Mouse (Mus musculus): ENCODE measurements at regions not wholly inside any gene's neighbourhood (a gene's known extent, or its start where the extent isn't known, plus 50 kb on each side); places are given as distances from the start of the nearest gene placed in this dataset.

DNA sequence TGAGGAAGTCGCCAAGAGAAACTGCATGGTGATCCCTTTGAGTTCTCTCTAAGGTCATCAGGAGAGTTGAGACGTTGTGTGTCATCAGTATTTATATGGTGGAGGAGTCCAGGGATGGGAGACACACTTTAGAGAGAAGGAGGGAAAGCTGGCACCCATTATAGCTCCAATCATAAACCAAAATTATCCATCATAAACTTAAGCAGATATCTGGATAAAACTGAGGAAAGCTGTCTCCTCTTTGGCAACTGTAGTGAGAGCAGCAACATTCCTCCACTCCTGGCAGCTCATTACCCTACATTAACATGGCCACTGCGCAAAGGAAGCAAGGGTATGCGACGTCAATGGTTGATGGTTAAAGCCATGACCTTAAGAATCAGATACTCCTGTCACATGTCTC lies 323.6 kb downstream of the Lmx1a start:
- H3K4me3 ChIP-seq (ENCODE audit: low read depth, low read length): no peak overlapping the region
- no peaks in the 10 kb centered on the region for H3K27me3 ChIP-seq (ENCODE audit: control insufficient read depth, insufficient read depth, low read length)
- no peak overlapping the region for H3K4me2 ChIP-seq (ENCODE audit: low read depth, low read length, severe bottlenecking)
- no peak overlapping the region for H3K9ac ChIP-seq (ENCODE audit: low read length)
- no peaks in the 10 kb centered on the region for H3K4me1 ChIP-seq (replicated peaks; ENCODE audit: control insufficient read depth, insufficient read depth, low read length)
- no peaks in the 10 kb centered on the region for H3K36me3 ChIP-seq (ENCODE audit: control insufficient read depth, insufficient read depth, low read length)
- WGBS: 86% methylated on average over 5 of the region's 5 CpGs
- DNase-seq (ENCODE audit: low spot score) (no peak), ATAC-seq (replicated peaks; ENCODE audit: low FRiP score) (no peak)
- H3K27ac ChIP-seq (ENCODE audit: low read depth, low read length): no peak overlapping the region
- H3K9me3 ChIP-seq (ENCODE audit: control insufficient read depth, low read length): no peaks in the 10 kb centered on the region

DNA sequence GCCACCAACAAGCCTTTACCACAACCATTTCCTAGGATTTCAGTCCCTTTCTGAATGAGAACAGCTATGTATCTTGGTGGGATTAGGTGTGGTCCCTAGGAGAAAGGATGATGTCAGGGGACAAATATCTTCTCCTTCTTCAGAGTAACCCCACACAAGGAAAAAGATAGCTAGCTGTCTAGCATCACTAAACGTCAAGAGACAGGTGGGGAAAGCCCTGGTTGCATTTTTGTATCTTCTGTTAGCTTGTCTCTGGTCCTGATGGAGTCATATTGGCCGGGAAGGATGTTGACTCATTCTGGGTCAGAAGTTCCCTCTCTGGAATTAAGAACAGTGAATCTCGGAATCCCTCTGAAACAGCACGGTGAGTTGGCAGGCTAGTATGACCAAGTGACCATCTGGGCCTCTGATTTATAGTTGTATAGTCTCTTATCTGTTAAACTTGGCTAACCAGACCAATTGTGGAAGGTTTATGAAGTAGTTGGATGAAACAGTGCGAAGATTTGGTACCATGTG lies 327.4 kb downstream of the Lmx1a start:
- DNase-seq (ENCODE audit: low spot score): no peak
- ATAC-seq (replicated peaks; ENCODE audit: low FRiP score): no peak
- WGBS: 82% methylated on average over 5 of the region's 5 CpGs

DNA sequence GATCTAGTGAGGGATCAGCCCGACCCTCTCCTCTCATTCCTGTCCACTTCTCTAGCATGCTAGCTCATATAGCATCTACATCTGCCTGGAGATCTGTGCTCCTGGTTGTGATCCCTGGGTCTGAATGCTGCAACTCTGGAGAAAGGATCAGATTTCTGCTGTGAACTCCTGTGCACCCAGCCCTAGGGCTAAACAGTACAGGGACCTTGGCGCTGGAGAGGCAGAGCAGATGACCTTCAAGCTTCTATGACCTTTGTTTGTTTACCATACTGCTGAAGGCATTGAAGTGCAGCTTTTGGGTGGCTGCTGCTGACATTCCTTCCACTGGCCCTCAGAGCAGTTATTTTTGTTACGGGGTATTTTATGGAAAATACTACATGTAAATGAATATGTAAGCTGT lies 337.4 kb downstream of the Lmx1a start:
- H3K27me3 ChIP-seq (ENCODE audit: control insufficient read depth, insufficient read depth, low read length): no peaks in the 10 kb centered on the region
- no peaks in the 10 kb centered on the region for H3K36me3 ChIP-seq (ENCODE audit: control insufficient read depth, insufficient read depth, low read length)
- H3K4me3 ChIP-seq (ENCODE audit: low read depth, low read length): no peak overlapping the region
- no peaks in the 10 kb centered on the region for H3K4me1 ChIP-seq (replicated peaks; ENCODE audit: control insufficient read depth, insufficient read depth, low read length)
- H3K9ac ChIP-seq (ENCODE audit: low read length): no peak overlapping the region
- ATAC-seq (replicated peaks; ENCODE audit: low FRiP score) (no peak), DNase-seq (ENCODE audit: low spot score) (no peak)
- H3K4me2 ChIP-seq (ENCODE audit: low read depth, low read length, severe bottlenecking): no peak overlapping the region
- no peaks in the 10 kb centered on the region for H3K9me3 ChIP-seq (ENCODE audit: control insufficient read depth, low read length)
- H3K27ac ChIP-seq (ENCODE audit: low read depth, low read length): no peak overlapping the region
- WGBS: 75% methylated on average over 3 of the region's 3 CpGs

More for the DNA sequence above, 327.4 kb downstream of the Lmx1a start:
- Histone ChIP-seq H3K27ac (ENCODE audit: low read depth, low read length) (no peak overlapping the region), H3K9ac (ENCODE audit: low read length) (no peak overlapping the region), H3K9me3 (ENCODE audit: control insufficient read depth, low read length) (no peaks in the 10 kb centered on the region), H3K27me3 (ENCODE audit: control insufficient read depth, insufficient read depth, low read length) (no peaks in the 10 kb centered on the region), H3K4me3 (ENCODE audit: low read depth, low read length) (no peak overlapping the region), H3K4me2 (ENCODE audit: low read depth, low read length, severe bottlenecking) (no peak overlapping the region), H3K36me3 (ENCODE audit: control insufficient read depth, insufficient read depth, low read length) (no peaks in the 10 kb centered on the region), H3K4me1 (replicated peaks; ENCODE audit: control insufficient read depth, insufficient read depth, low read length) (no peaks in the 10 kb centered on the region)

DNA sequence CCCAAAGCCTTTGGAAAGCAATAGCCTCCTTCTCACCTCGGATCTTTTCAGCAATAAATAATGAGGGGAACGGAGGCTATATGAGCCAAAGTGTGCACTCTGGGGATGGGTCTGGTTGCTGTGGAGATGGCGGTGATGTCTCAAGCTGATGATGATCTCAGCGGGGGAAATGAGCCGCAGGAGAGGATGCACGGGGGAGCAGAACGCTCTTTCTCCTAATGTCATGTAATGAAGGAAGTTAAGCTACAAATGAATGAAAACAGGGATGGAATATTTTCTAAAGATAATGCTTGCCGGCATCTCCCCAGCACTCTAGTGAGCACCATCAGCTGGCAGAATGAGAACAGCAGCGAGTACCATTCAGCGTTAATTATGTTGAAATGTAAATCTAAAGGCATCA lies 355.7 kb downstream of the Lmx1a start:
- Histone ChIP-seq H3K9ac (ENCODE audit: low read length) (no peak overlapping the region), H3K27me3 (ENCODE audit: control insufficient read depth, insufficient read depth, low read length) (no peaks in the 10 kb centered on the region), H3K4me2 (ENCODE audit: low read depth, low read length, severe bottlenecking) (no peak overlapping the region), H3K36me3 (ENCODE audit: control insufficient read depth, insufficient read depth, low read length) (no peaks in the 10 kb centered on the region), H3K9me3 (ENCODE audit: control insufficient read depth, low read length) (no peaks in the 10 kb centered on the region), H3K4me3 (ENCODE audit: low read depth, low read length) (no peak overlapping the region), H3K27ac (ENCODE audit: low read depth, low read length) (no peak overlapping the region), H3K4me1 (replicated peaks; ENCODE audit: control insufficient read depth, insufficient read depth, low read length) (peaks cover 6% of the 10 kb centered on the region; the same call in 1 of the 2 replicates)
- WGBS: 71% methylated on average over 10 of the region's 10 CpGs
- DNase-seq (ENCODE audit: low spot score) (no peak), ATAC-seq (replicated peaks; ENCODE audit: low FRiP score) (no peak)

GRCm38 (mm10) chr1:168046347-168046746 lies 357.3 kb downstream of the Lmx1a start:
- Histone ChIP-seq H3K27me3 (ENCODE audit: control insufficient read depth, insufficient read depth, low read length) (no peaks in the 10 kb centered on the region), H3K36me3 (ENCODE audit: control insufficient read depth, insufficient read depth, low read length) (no peaks in the 10 kb centered on the region), H3K9me3 (ENCODE audit: control insufficient read depth, low read length) (no peaks in the 10 kb centered on the region), H3K4me3 (ENCODE audit: low read depth, low read length) (no peak overlapping the region), H3K4me2 (ENCODE audit: low read depth, low read length, severe bottlenecking) (no peak overlapping the region), H3K4me1 (replicated peaks; ENCODE audit: control insufficient read depth, insufficient read depth, low read length) (peaks cover 6% of the 10 kb centered on the region; the same call in 1 of the 2 replicates), H3K27ac (ENCODE audit: low read depth, low read length) (no peak overlapping the region), H3K9ac (ENCODE audit: low read length) (no peak overlapping the region)
- DNase-seq (ENCODE audit: low spot score) (peak; percentile 52), ATAC-seq (replicated peaks; ENCODE audit: low FRiP score) (peak; percentile 77)
- WGBS: 53% methylated on average over 7 of the region's 7 CpGs

DNA sequence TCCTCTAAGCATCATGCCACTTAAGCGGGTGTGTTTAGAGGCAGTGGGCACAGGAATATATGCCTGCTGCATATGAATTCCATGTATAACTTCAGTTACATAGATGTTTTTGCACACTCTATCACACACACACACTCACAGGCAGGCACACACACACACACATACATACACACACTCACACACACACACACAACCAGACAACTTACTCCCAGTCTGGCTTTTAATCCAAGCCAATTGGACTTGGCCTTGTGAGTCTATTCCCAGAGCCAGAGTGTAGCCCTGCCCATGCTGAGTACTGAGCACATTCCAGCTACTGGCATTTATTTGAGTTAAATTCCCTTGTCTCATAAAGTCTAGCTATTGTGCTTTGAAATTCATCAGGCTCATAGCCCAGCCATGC lies 357.7 kb downstream of the Lmx1a start:
- peaks cover 6% of the 10 kb centered on the region; the same call in 1 of the 2 replicates for H3K4me1 ChIP-seq (replicated peaks; ENCODE audit: control insufficient read depth, insufficient read depth, low read length)
- H3K4me2 ChIP-seq (ENCODE audit: low read depth, low read length, severe bottlenecking): no peak overlapping the region
- ATAC-seq (replicated peaks; ENCODE audit: low FRiP score) (peak; percentile 52), DNase-seq (ENCODE audit: low spot score) (no peak)
- no peaks in the 10 kb centered on the region for H3K36me3 ChIP-seq (ENCODE audit: control insufficient read depth, insufficient read depth, low read length)
- H3K27me3 ChIP-seq (ENCODE audit: control insufficient read depth, insufficient read depth, low read length): no peaks in the 10 kb centered on the region
- H3K4me3 ChIP-seq (ENCODE audit: low read depth, low read length): no peak overlapping the region
- WGBS: 74% methylated on average over 1 of the region's 1 CpGs
- H3K9me3 ChIP-seq (ENCODE audit: control insufficient read depth, low read length): no peaks in the 10 kb centered on the region
- no peak overlapping the region for H3K27ac ChIP-seq (ENCODE audit: low read depth, low read length)
- no peak overlapping the region for H3K9ac ChIP-seq (ENCODE audit: low read length)

- ATAC-seq (replicated peaks; ENCODE audit: low FRiP score) (no peak), DNase-seq (ENCODE audit: low spot score) (no peak)
- no peaks in the 10 kb centered on the region for H3K27me3 ChIP-seq (ENCODE audit: control insufficient read depth, insufficient read depth, low read length)
- H3K27ac ChIP-seq (ENCODE audit: low read depth, low read length): no peak overlapping the region
- no peak overlapping the region for H3K4me3 ChIP-seq (ENCODE audit: low read depth, low read length)
- H3K36me3 ChIP-seq (ENCODE audit: control insufficient read depth, insufficient read depth, low read length): no peaks in the 10 kb centered on the region
- peaks cover 6% of the 10 kb centered on the region; the same call in 1 of the 2 replicates for H3K4me1 ChIP-seq (replicated peaks; ENCODE audit: control insufficient read depth, insufficient read depth, low read length)
- no peak overlapping the region for H3K4me2 ChIP-seq (ENCODE audit: low read depth, low read length, severe bottlenecking)
- 90% methylated on average over 3 of the region's 3 CpGs for WGBS
- no peaks in the 10 kb centered on the region for H3K9me3 ChIP-seq (ENCODE audit: control insufficient read depth, low read length)
- H3K9ac ChIP-seq (ENCODE audit: low read length): no peak overlapping the region
Observed at GRCm38 (mm10) chr1:168049965-168050364, 360.9 kb downstream of the Lmx1a start.

DNA sequence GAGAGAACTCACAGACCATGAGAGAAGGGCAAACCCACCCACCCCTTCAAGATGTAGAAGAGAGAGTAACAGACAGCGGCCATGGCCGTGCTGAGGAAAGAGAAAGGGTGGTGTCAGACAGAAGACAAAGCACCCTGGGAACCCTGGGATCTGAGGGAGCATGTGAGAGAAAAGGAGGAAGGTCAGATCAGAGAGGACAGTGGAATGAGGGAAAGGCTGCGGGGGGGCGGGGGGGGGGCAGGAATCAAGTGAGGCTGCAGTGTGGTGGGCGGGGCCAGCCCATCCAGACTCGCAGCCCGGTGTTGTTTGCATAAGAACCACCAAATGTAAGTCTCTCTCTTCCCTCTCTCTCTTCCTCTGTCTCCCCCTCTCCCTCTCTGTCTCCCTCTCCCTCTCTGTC lies 367.4 kb downstream of the Lmx1a start:
- peaks cover 4% of the 10 kb centered on the region; the same call in 1 of the 2 replicates for H3K4me1 ChIP-seq (replicated peaks; ENCODE audit: control insufficient read depth, insufficient read depth, low read length)
- no peak overlapping the region for H3K4me3 ChIP-seq (ENCODE audit: low read depth, low read length)
- 5% methylated on average over 6 of the region's 7 CpGs for WGBS
- H3K9ac ChIP-seq (ENCODE audit: low read length): no peak overlapping the region
- ATAC-seq (replicated peaks; ENCODE audit: low FRiP score): peak; percentile 64; the same call in 1 of the 2 replicates
- H3K27ac ChIP-seq (ENCODE audit: low read depth, low read length): no peak overlapping the region
- no peak for DNase-seq (ENCODE audit: low spot score)
- 0 out of 2 replicates have a peak overlapping the region, but pooled peaks have one; percentile 2 for H3K4me2 ChIP-seq (ENCODE audit: low read depth, low read length, severe bottlenecking)
- no peaks in the 10 kb centered on the region for H3K9me3 ChIP-seq (ENCODE audit: control insufficient read depth, low read length)
- no peaks in the 10 kb centered on the region for H3K36me3 ChIP-seq (ENCODE audit: control insufficient read depth, insufficient read depth, low read length)
- no peaks in the 10 kb centered on the region for H3K27me3 ChIP-seq (ENCODE audit: control insufficient read depth, insufficient read depth, low read length)

DNA sequence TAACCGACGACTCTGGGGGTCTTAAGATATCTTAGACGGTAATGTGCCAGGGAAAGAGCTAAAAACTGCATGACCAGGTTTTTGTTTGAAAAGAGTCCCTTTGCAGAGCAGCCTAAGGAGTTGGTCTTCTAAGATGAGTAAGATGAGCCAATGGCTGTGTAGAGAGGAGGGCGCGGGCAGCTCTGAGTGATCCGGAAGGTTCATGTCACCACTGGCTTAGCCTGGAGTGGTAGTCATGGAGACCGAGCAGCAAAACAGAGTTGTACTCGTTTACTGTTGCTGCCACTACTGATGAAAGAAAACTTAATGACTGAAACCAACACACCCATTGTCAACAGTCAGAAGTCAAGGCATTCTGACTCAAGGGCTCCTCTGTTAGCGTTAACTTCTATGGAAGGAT lies 368.4 kb downstream of the Lmx1a start:
- no peak for ATAC-seq (replicated peaks; ENCODE audit: low FRiP score)
- DNase-seq (ENCODE audit: low spot score): no peak
- 81% methylated on average over 9 of the region's 9 CpGs for WGBS

More for the DNA sequence above, 368.4 kb downstream of the Lmx1a start:
- Histone ChIP-seq H3K4me3 (ENCODE audit: low read depth, low read length) (no peak overlapping the region), H3K27ac (ENCODE audit: low read depth, low read length) (no peak overlapping the region), H3K4me1 (replicated peaks; ENCODE audit: control insufficient read depth, insufficient read depth, low read length) (peaks cover 4% of the 10 kb centered on the region; the same call in 1 of the 2 replicates), H3K36me3 (ENCODE audit: control insufficient read depth, insufficient read depth, low read length) (no peaks in the 10 kb centered on the region), H3K4me2 (ENCODE audit: low read depth, low read length, severe bottlenecking) (no peak overlapping the region), H3K9ac (ENCODE audit: low read length) (no peak overlapping the region), H3K27me3 (ENCODE audit: control insufficient read depth, insufficient read depth, low read length) (no peaks in the 10 kb centered on the region), H3K9me3 (ENCODE audit: control insufficient read depth, low read length) (no peaks in the 10 kb centered on the region)

Data from forebrain, embryonic 11.5 days (tissue).